Mouse (Mus musculus) gastrocnemius, postnatal 4 days (tissue): ENCODE measurements around the gene Gm15127. TPM values are rescaled to one million over a fixed set of nuclear protein-coding genes. Genes with fewer than 3 reads are reported as not detected.
"Not testable (repeated sequence)": the region's sequence is repeated elsewhere in the genome, so short reads cannot be mapped to it uniquely, and the experiment has no call there.

Source experiments
- DNase-seq, 2 experiments: peaks; one replicate each; pipeline ENCODE4 v3.0.0; 2021 to 2022; ENCODE audit warnings: low spot score in 2 of 2, mixed read lengths in 2 of 2
- long read RNA-seq, 2 experiments: library from polyadenylated mRNA; stranded (forward); transcript quantifications; one replicate each; pipeline ENCODE4 v2.0.0; 2021
- total RNA-seq, 2 experiments: library from RNA; stranded (reverse); gene quantifications; 2 replicates each; pipeline ENCODE4 v1.2.3; 2021

Gm15127 gene
- total RNA-seq: not detected
- long read RNA-seq, experiment 1: 0 reads
- long read RNA-seq, experiment 2: 0 reads

- DNase-seq: not testable (repeated sequence)
Measured at GRCm38 (mm10) chrX:148663298-148663697, at the start of gene Gm15127. TSS of gene Gm15127 (plus strand) at chrX:148663598.

- DNase-seq: not testable (repeated sequence)
Measured at GRCm38 (mm10) chrX:148615053-148615452, 48.3 kb upstream of the Gm15127 start, which contains the start of gene Gm8334. TSS of gene Gm8334 (minus strand) at chrX:148615153.

GRCm38 (mm10) chrX:148676290-148676689 is 12.9 kb downstream of the Gm15127 start:
- DNase-seq: not testable (repeated sequence)

Other genes with a start within 250 kb of the Gm15127 start
- gene Gm15114, start 174.6 kb upstream of the Gm15127 start, total RNA-seq: not detected
- gene Gm8334, start 48.4 kb upstream of the Gm15127 start, total RNA-seq: not detected
- not detected for gene Luzp4, start 194.0 kb downstream of the Gm15127 start, total RNA-seq